Mouse (Mus musculus) heart, embryonic 10.5 days (tissue): ENCODE results near the gene AL607142.1. TPM values are rescaled to one million over a fixed set of nuclear protein-coding genes. Genes with fewer than 3 reads are reported as not detected.

ENCODE experiments used
- DNase-seq: peaks from one replicate; pipeline ENCODE4 v3.0.0-alpha.2; 2017; ENCODE audit warnings: low spot score
- H3K27ac ChIP-seq: fragments of 300-500 bp; sonication (generic); 2 replicates; pipeline ENCODE4 v1.5.1; 2016; ENCODE audit warnings: mild to moderate bottlenecking
- H3K27me3 ChIP-seq: fragments of 300-500 bp; sonication (generic); 2 replicates; pipeline ENCODE4 v1.6.1; 2016; ENCODE audit warnings: mild to moderate bottlenecking; ENCODE audit not compliant: poor library complexity, insufficient read depth, severe bottlenecking
- H3K36me3 ChIP-seq: fragments of 300-500 bp; sonication (generic); 2 replicates; pipeline ENCODE4 v1.6.1; 2016; ENCODE audit warnings: mild to moderate bottlenecking, moderate library complexity
- H3K4me1 ChIP-seq: fragments of 300-500 bp; sonication (generic); 2 replicates; pipeline ENCODE4 v1.6.1; 2016; ENCODE audit warnings: mild to moderate bottlenecking
- H3K4me3 ChIP-seq: fragments of 300-500 bp; sonication (generic); 2 replicates; pipeline ENCODE4 v1.5.1; 2016; ENCODE audit warnings: mild to moderate bottlenecking, moderate library complexity
- H3K9me3 ChIP-seq: fragments of 300-500 bp; sonication (generic); 2 replicates; pipeline ENCODE4 v1.6.1; 2016; ENCODE audit warnings: mild to moderate bottlenecking, moderate library complexity
- WGBS: fragments of 180-500 bp; shearing (Covaris S2); methylation state at CpG from one replicate; pipeline ENCODE4 v1.1.7; 2016; 5-methylcytosine and 5-hydroxymethylcytosine counted together
- polyA plus RNA-seq: library from polyadenylated mRNA; unstranded; fragments of >200 nt; fragmentation: Nextera tagmentation; extraction: Ambion mirVana; gene quantifications from 2 replicates; pipeline ENCODE4 v1.2.1, GENCODE M21; 2016

The AL607142.1 gene
- polyA plus RNA-seq, 1 experiment from 2014 or later, result not detected

- no peaks in the 10 kb centered on the region for H3K36me3 ChIP-seq
- no peaks in the 10 kb centered on the region for H3K9me3 ChIP-seq
- 90% methylated on average over 6 of the region's 6 CpGs for WGBS
- peaks cover 7% of the 10 kb centered on the region for H3K4me1 ChIP-seq
- no peak overlapping the region for H3K27ac ChIP-seq
- no peak for DNase-seq
- H3K27me3 ChIP-seq, result no peaks in the 10 kb centered on the region
- H3K4me3 ChIP-seq, result no peak overlapping the region
These were observed 3.1 kb upstream of the AL607142.1 start for GRCm38 (mm10) chr4:120061727-120062126.

- H3K36me3 ChIP-seq, result no peaks in the 10 kb centered on the region
- H3K4me3 ChIP-seq, result no peak overlapping the region
- H3K27me3 ChIP-seq, result 0 out of 2 replicates have a peak, but pooled peaks cover 2% of the 10 kb centered on the region
- H3K9me3 ChIP-seq, result no peaks in the 10 kb centered on the region
- 72% methylated on average over 6 of the region's 6 CpGs for WGBS
- no peak overlapping the region for H3K27ac ChIP-seq
- H3K4me1 ChIP-seq, result peaks cover 7% of the 10 kb centered on the region
- DNase-seq, result no peak
These were observed 2.6 kb upstream of the AL607142.1 start for GRCm38 (mm10) chr4:120062198-120062597.

- Histone ChIP-seq H3K4me3 (no peak overlapping the region), H3K27me3 (0 out of 2 replicates have a peak, but pooled peaks cover 5% of the 10 kb centered on the region), H3K36me3 (no peaks in the 10 kb centered on the region), H3K4me1 (peaks cover 7% of the 10 kb centered on the region), H3K27ac (no peak overlapping the region), H3K9me3 (no peaks in the 10 kb centered on the region)
- no peak for DNase-seq
- 88% methylated on average over 11 of the region's 11 CpGs for WGBS
These were observed 2.0 kb upstream of the AL607142.1 start for GRCm38 (mm10) chr4:120062754-120063153.

- Histone ChIP-seq H3K27ac (no peak overlapping the region), H3K36me3 (no peaks in the 10 kb centered on the region), H3K27me3 (0 out of 2 replicates have a peak, but pooled peaks cover 5% of the 10 kb centered on the region), H3K9me3 (no peaks in the 10 kb centered on the region), H3K4me1 (peaks cover 7% of the 10 kb centered on the region), H3K4me3 (no peak overlapping the region)
- WGBS, result 84% methylated on average over 20 of the region's 20 CpGs
- DNase-seq, result no peak
These were observed 1.3 kb upstream of the AL607142.1 start for GRCm38 (mm10) chr4:120063353-120064124.

- Histone ChIP-seq H3K9me3 (no peaks in the 10 kb centered on the region), H3K36me3 (no peaks in the 10 kb centered on the region), H3K4me1 (peaks cover 25% of the 10 kb centered on the region), H3K4me3 (no peak overlapping the region), H3K27me3 (0 out of 2 replicates have a peak, but pooled peaks cover 5% of the 10 kb centered on the region), H3K27ac (no peak overlapping the region)
- WGBS, result 80% methylated on average over 9 of the region's 9 CpGs
- DNase-seq, result no peak
These were observed 2.2 kb downstream of the AL607142.1 start for GRCm38 (mm10) chr4:120066841-120067591.

- Histone ChIP-seq H3K36me3 (no peaks in the 10 kb centered on the region), H3K4me1 (peaks cover 25% of the 10 kb centered on the region)
- WGBS, result 87% methylated on average over 8 of the region's 8 CpGs
These were observed 2.9 kb downstream of the AL607142.1 start for GRCm38 (mm10) chr4:120067592-120068235.

GRCm38 (mm10) chr4:120068883-120069581 is 4.2 kb downstream of the AL607142.1 start:
- no peak overlapping the region for H3K4me3 ChIP-seq
- 54% methylated on average over 3 of the region's 3 CpGs for WGBS
- H3K27me3 ChIP-seq, result 0 out of 2 replicates have a peak, but pooled peaks cover 5% of the 10 kb centered on the region
- H3K4me1 ChIP-seq, result peaks cover 28% of the 10 kb centered on the region
- no peaks in the 10 kb centered on the region for H3K9me3 ChIP-seq
- H3K27ac ChIP-seq, result peak overlapping the region; percentile 49; the same call in 1 of the 2 replicates
- no peaks in the 10 kb centered on the region for H3K36me3 ChIP-seq
- no peak for DNase-seq

More at GRCm38 (mm10) chr4:120067592-120068235, 2.9 kb downstream of the AL607142.1 start:
- H3K4me3 ChIP-seq, result no peak overlapping the region
- DNase-seq, result no peak
- H3K27ac ChIP-seq, result no peak overlapping the region
- 0 out of 2 replicates have a peak, but pooled peaks cover 5% of the 10 kb centered on the region for H3K27me3 ChIP-seq
- no peaks in the 10 kb centered on the region for H3K9me3 ChIP-seq

GRCm38 (mm10) chr4:120069582-120069980 is 4.8 kb downstream of the AL607142.1 start:
- H3K4me3 ChIP-seq, result no peak overlapping the region
- DNase-seq, result no peak
- WGBS, result 75% methylated on average over 3 of the region's 3 CpGs
- peaks cover 31% of the 10 kb centered on the region for H3K4me1 ChIP-seq
- no peaks in the 10 kb centered on the region for H3K36me3 ChIP-seq
- H3K27ac ChIP-seq, result peak overlapping the region; percentile 49; the same call in 1 of the 2 replicates
- H3K27me3 ChIP-seq, result 0 out of 2 replicates have a peak, but pooled peaks cover 5% of the 10 kb centered on the region
- no peaks in the 10 kb centered on the region for H3K9me3 ChIP-seq

- 73% methylated on average over 3 of the region's 3 CpGs for WGBS
- Histone ChIP-seq H3K27me3 (0 out of 2 replicates have a peak, but pooled peaks cover 5% of the 10 kb centered on the region), H3K36me3 (no peaks in the 10 kb centered on the region), H3K9me3 (no peaks in the 10 kb centered on the region), H3K4me3 (no peak overlapping the region), H3K4me1 (peaks cover 32% of the 10 kb centered on the region), H3K27ac (no peak overlapping the region)
- no peak for DNase-seq
These were observed 6.6 kb downstream of the AL607142.1 start for GRCm38 (mm10) chr4:120071411-120071810.

GRCm38 (mm10) chr4:120071842-120072507 is 7.2 kb downstream of the AL607142.1 start:
- Histone ChIP-seq H3K27ac (no peak overlapping the region), H3K36me3 (no peaks in the 10 kb centered on the region), H3K4me3 (no peak overlapping the region), H3K27me3 (0 out of 2 replicates have a peak, but pooled peaks cover 5% of the 10 kb centered on the region), H3K9me3 (no peaks in the 10 kb centered on the region), H3K4me1 (peaks cover 32% of the 10 kb centered on the region)
- WGBS, result 65% methylated on average over 15 of the region's 15 CpGs
- no peak for DNase-seq

- H3K9me3 ChIP-seq, result no peaks in the 10 kb centered on the region
- H3K36me3 ChIP-seq, result no peaks in the 10 kb centered on the region
- no peak for DNase-seq
- 71% methylated on average over 5 of the region's 5 CpGs for WGBS
- H3K4me1 ChIP-seq, result peaks cover 30% of the 10 kb centered on the region
- no peaks in the 10 kb centered on the region for H3K27me3 ChIP-seq
- no peak overlapping the region for H3K27ac ChIP-seq
- no peak overlapping the region for H3K4me3 ChIP-seq
These were observed 9.3 kb downstream of the AL607142.1 start for GRCm38 (mm10) chr4:120074061-120074460.

GRCm38 (mm10) chr4:120077322-120077721 is 12.5 kb downstream of the AL607142.1 start:
- 84% methylated on average over 8 of the region's 8 CpGs for WGBS
- DNase-seq, result no peak
- Histone ChIP-seq H3K4me3 (no peak overlapping the region), H3K27me3 (no peaks in the 10 kb centered on the region), H3K36me3 (no peaks in the 10 kb centered on the region), H3K9me3 (no peaks in the 10 kb centered on the region), H3K27ac (no peak overlapping the region), H3K4me1 (peaks cover 14% of the 10 kb centered on the region)
